Mouse (Mus musculus): ENCODE measurements around the gene Nfkbia. TPM values are rescaled to one million over a fixed set of nuclear protein-coding genes. Genes with fewer than 3 reads are reported as not detected.
A peak's percentile ranks its signal among the peaks of the same experiment; 100 is the strongest.

Nfkbia gene
- polyA plus RNA-seq, 1 experiment from 2014 or later = 55.2 TPM

- 83% methylated on average over 9 of the region's 9 CpGs for WGBS
- no peak overlapping the region for H3K4me3 ChIP-seq
- H3K27ac ChIP-seq (replicated peaks) = no peak overlapping the region
- peaks cover 62% of the 10 kb centered on the region for H3K4me1 ChIP-seq
- H3K36me3 ChIP-seq (replicated peaks) = no peaks in the 10 kb centered on the region
- H3K27me3 ChIP-seq (replicated peaks; ENCODE audit: low read depth, poor library complexity, severe bottlenecking) = peaks cover 29% of the 10 kb centered on the region; the same call in 1 of the 2 replicates
- H3K9me3 ChIP-seq = no peaks in the 10 kb centered on the region
- DNase-seq (ENCODE audit: low spot score) = no peak
These were observed 21.1 kb downstream of the Nfkbia start for GRCm38 (mm10) chr12:55471344-55471743.

- peaks cover 32% of the 10 kb centered on the region; the same call in 1 of the 2 replicates for H3K27me3 ChIP-seq (replicated peaks; ENCODE audit: low read depth, poor library complexity, severe bottlenecking)
- no peaks in the 10 kb centered on the region for H3K9me3 ChIP-seq
- H3K4me3 ChIP-seq = no peak overlapping the region
- peak overlapping the region; percentile 70 for H3K27ac ChIP-seq (replicated peaks)
- peaks cover 71% of the 10 kb centered on the region for H3K4me1 ChIP-seq
- no peaks in the 10 kb centered on the region for H3K36me3 ChIP-seq (replicated peaks)
- 27% methylated on average over 5 of the region's 5 CpGs for WGBS
- DNase-seq (ENCODE audit: low spot score) = peak; percentile 49
These were observed 22.0 kb downstream of the Nfkbia start for GRCm38 (mm10) chr12:55470442-55470841.

- H3K36me3 ChIP-seq (replicated peaks) = no peaks in the 10 kb centered on the region
- peaks cover 81% of the 10 kb centered on the region for H3K4me1 ChIP-seq
- no peak overlapping the region; the same call in 1 of the 2 replicates for H3K27ac ChIP-seq (replicated peaks)
These were observed 24.9 kb downstream of the Nfkbia start for GRCm38 (mm10) chr12:55467331-55468180.

GRCm38 (mm10) chr12:55466816-55467215, 25.6 kb downstream of the Nfkbia start:
- Histone ChIP-seq H3K4me3 (no peak overlapping the region), H3K27ac (replicated peaks) (peak overlapping the region; percentile 48; the same call in 1 of the 2 replicates), H3K36me3 (replicated peaks) (no peaks in the 10 kb centered on the region), H3K4me1 (peaks cover 81% of the 10 kb centered on the region), H3K27me3 (replicated peaks; ENCODE audit: low read depth, poor library complexity, severe bottlenecking) (peaks cover 33% of the 10 kb centered on the region), H3K9me3 (no peaks in the 10 kb centered on the region)
- 78% methylated on average over 5 of the region's 5 CpGs for WGBS
- no peak for DNase-seq (ENCODE audit: low spot score)

More at GRCm38 (mm10) chr12:55467331-55468180, 24.9 kb downstream of the Nfkbia start:
- 61% methylated on average over 10 of the region's 10 CpGs for WGBS
- Histone ChIP-seq H3K4me3 (no peak overlapping the region), H3K9me3 (no peaks in the 10 kb centered on the region), H3K27me3 (replicated peaks; ENCODE audit: low read depth, poor library complexity, severe bottlenecking) (peaks cover 36% of the 10 kb centered on the region)
- DNase-seq (ENCODE audit: low spot score) = no peak

- Histone ChIP-seq H3K36me3 (replicated peaks) (no peaks in the 10 kb centered on the region), H3K27ac (replicated peaks) (peak overlapping the region; percentile 48), H3K4me1 (peaks cover 85% of the 10 kb centered on the region), H3K9me3 (no peaks in the 10 kb centered on the region), H3K27me3 (replicated peaks; ENCODE audit: low read depth, poor library complexity, severe bottlenecking) (peaks cover 33% of the 10 kb centered on the region), H3K4me3 (no peak overlapping the region)
- DNase-seq (ENCODE audit: low spot score) = no peak
- WGBS = 65% methylated on average over 7 of the region's 7 CpGs
These were observed 26.3 kb downstream of the Nfkbia start for GRCm38 (mm10) chr12:55466088-55466701.

GRCm38 (mm10) chr12:55465401-55465983, 27.0 kb downstream of the Nfkbia start:
- H3K27ac ChIP-seq (replicated peaks) = peak overlapping the region; percentile 40
- 85% methylated on average over 17 of the region's 17 CpGs for WGBS
- no peaks in the 10 kb centered on the region for H3K9me3 ChIP-seq
- H3K4me3 ChIP-seq = no peak overlapping the region
- DNase-seq (ENCODE audit: low spot score) = no peak
- no peaks in the 10 kb centered on the region for H3K36me3 ChIP-seq (replicated peaks)
- H3K27me3 ChIP-seq (replicated peaks; ENCODE audit: low read depth, poor library complexity, severe bottlenecking) = peaks cover 33% of the 10 kb centered on the region
- H3K4me1 ChIP-seq = peaks cover 78% of the 10 kb centered on the region

- Histone ChIP-seq H3K4me3 (no peak overlapping the region), H3K4me1 (peaks cover 72% of the 10 kb centered on the region), H3K9me3 (no peaks in the 10 kb centered on the region), H3K36me3 (replicated peaks) (no peaks in the 10 kb centered on the region), H3K27ac (replicated peaks) (peak overlapping the region; percentile 81), H3K27me3 (replicated peaks; ENCODE audit: low read depth, poor library complexity, severe bottlenecking) (peaks cover 31% of the 10 kb centered on the region)
- WGBS = 70% methylated on average over 14 of the region's 14 CpGs
- DNase-seq (ENCODE audit: low spot score) = no peak
These were observed 27.5 kb downstream of the Nfkbia start for GRCm38 (mm10) chr12:55464846-55465361.

- Histone ChIP-seq H3K4me3 (peak overlapping the region; percentile 16; the same call in 1 of the 2 replicates), H3K4me1 (peaks cover 65% of the 10 kb centered on the region), H3K27ac (replicated peaks) (peak overlapping the region; percentile 81), H3K36me3 (replicated peaks) (no peaks in the 10 kb centered on the region), H3K9me3 (no peaks in the 10 kb centered on the region), H3K27me3 (replicated peaks; ENCODE audit: low read depth, poor library complexity, severe bottlenecking) (peaks cover 25% of the 10 kb centered on the region)
- WGBS = 33% methylated on average over 16 of the region's 16 CpGs
- peak; percentile 72 for DNase-seq (ENCODE audit: low spot score)
These were observed 28.2 kb downstream of the Nfkbia start for GRCm38 (mm10) chr12:55463992-55464845.

GRCm38 (mm10) chr12:55463087-55463486, 29.4 kb downstream of the Nfkbia start:
- H3K9me3 ChIP-seq = no peaks in the 10 kb centered on the region
- H3K4me3 ChIP-seq = no peak overlapping the region
- DNase-seq (ENCODE audit: low spot score) = no peak
- peaks cover 18% of the 10 kb centered on the region for H3K27me3 ChIP-seq (replicated peaks; ENCODE audit: low read depth, poor library complexity, severe bottlenecking)
- no peaks in the 10 kb centered on the region for H3K36me3 ChIP-seq (replicated peaks)
- 0 out of 2 replicates have a peak overlapping the region, but pooled peaks have one; percentile 26 for H3K27ac ChIP-seq (replicated peaks)
- WGBS = 79% methylated on average over 5 of the region's 5 CpGs
- H3K4me1 ChIP-seq = peaks cover 56% of the 10 kb centered on the region

GRCm38 (mm10) chr12:55462456-55462855, 30.0 kb downstream of the Nfkbia start:
- Histone ChIP-seq H3K36me3 (replicated peaks) (no peaks in the 10 kb centered on the region), H3K9me3 (no peaks in the 10 kb centered on the region), H3K4me3 (no peak overlapping the region), H3K4me1 (peaks cover 50% of the 10 kb centered on the region), H3K27ac (replicated peaks) (no peak overlapping the region), H3K27me3 (replicated peaks; ENCODE audit: low read depth, poor library complexity, severe bottlenecking) (peaks cover 12% of the 10 kb centered on the region)
- WGBS = 80% methylated on average over 6 of the region's 6 CpGs
- DNase-seq (ENCODE audit: low spot score) = no peak

- peaks cover 43% of the 10 kb centered on the region for H3K4me1 ChIP-seq
- no peaks in the 10 kb centered on the region for H3K9me3 ChIP-seq
- no peak overlapping the region for H3K27ac ChIP-seq (replicated peaks)
- no peak for DNase-seq (ENCODE audit: low spot score)
- 84% methylated on average over 6 of the region's 6 CpGs for WGBS
- H3K4me3 ChIP-seq = no peak overlapping the region
- H3K36me3 ChIP-seq (replicated peaks) = no peaks in the 10 kb centered on the region
- peaks cover 7% of the 10 kb centered on the region; the same call in 1 of the 2 replicates for H3K27me3 ChIP-seq (replicated peaks; ENCODE audit: low read depth, poor library complexity, severe bottlenecking)
These were observed 30.7 kb downstream of the Nfkbia start for GRCm38 (mm10) chr12:55461767-55462166.

Measured in embryonic facial prominence, embryonic 10.5 days (tissue).